ENCODE assay signal across 10 mouse cellular contexts in the genomic region with DNA sequence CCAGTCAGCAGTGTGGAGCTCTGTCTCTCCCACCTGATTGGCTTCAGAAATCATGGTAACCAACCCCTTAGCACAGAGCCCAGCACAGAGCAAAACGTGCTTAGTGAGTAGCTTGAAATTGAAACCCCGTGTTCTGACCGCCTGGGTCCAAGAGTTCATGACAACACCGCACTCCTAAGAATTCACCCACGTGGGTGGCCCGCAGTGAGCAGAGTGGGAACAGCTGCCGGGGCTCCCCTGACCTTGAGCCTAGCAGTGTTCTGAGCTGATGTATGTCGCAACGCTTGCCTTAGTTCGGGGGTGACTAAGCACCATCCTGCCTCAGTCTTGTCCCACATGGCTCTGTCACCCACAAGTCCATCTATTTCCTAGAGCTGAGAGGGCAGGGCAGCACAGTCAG. TPM values are rescaled to one million over a fixed set of nuclear protein-coding genes. Genes with fewer than 3 reads are reported as not detected.
DNase-seq lines count a peak whose midpoint lies in the region; ATAC-seq and TF ChIP-seq lines count a peak whose summit lies in the region.
"Had no signal": no experiment of that assay in that cellular context is flagged by ENCODE, and none has a peak within 500 bp of the region (broad histone marks: within the 10 kb centered on the region; RNA-seq: fewer than 3 reads in every experiment).

No protein-coding gene starts in this region.

- peak; percentile 11 for DNase-seq in ovary, postnatal 36 days (ENCODE audit: low spot score)
- no peak for DNase-seq in ovary, postnatal 10 days (ENCODE audit: low spot score)
- peak; percentile 80 for DNase-seq in lung, postnatal 0 days (ENCODE audit: low spot score)
- no peak for DNase-seq in cerebellum, adult 11-12 months
- DNase-seq in gastrocnemius, postnatal 4 days (ENCODE audit: low spot score in 2 of 2) = no peak
- no peak for DNase-seq in layer of hippocampus, adult 8-10 months (ENCODE audit: low spot score in 2 of 2)
- DNase-seq: cerebellum, adult 9-10 months; kidney, adult 8-10 months had no signal

- peak; percentile 12; the same call in 1 of the 2 replicates for ATAC-seq in intestine, embryonic 15.5 days
- ATAC-seq in lung, postnatal 0 days = peak; percentile 52

- no peak for TF ChIP-seq EP300 in lung, postnatal 0 days (IDR thresholded peaks at IDR 0.05)

- no peaks in the 10 kb centered on the region for H3K27me3 ChIP-seq in intestine, embryonic 15.5 days (replicated peaks)
- no peaks in the 10 kb centered on the region for H3K27me3 ChIP-seq in lung, postnatal 0 days (replicated peaks; ENCODE audit: insufficient read depth, low read length)
- H3K27me3 ChIP-seq: stomach, embryonic 15.5 days had no signal

- no peak for TF ChIP-seq CTCF in lung, postnatal 0 days (IDR thresholded peaks at IDR 0.05)

- H3K9ac ChIP-seq in intestine, embryonic 15.5 days = no peak overlapping the region
- H3K9ac ChIP-seq in lung, postnatal 0 days (replicated peaks; ENCODE audit: low read depth) = no peak overlapping the region
- H3K9ac ChIP-seq: stomach, embryonic 15.5 days had no signal

- peaks cover 11% of the 10 kb centered on the region; the same call in 1 of the 2 replicates for H3K4me1 ChIP-seq in intestine, embryonic 15.5 days (replicated peaks)
- H3K4me1 ChIP-seq in lung, postnatal 0 days (ENCODE audit: insufficient read depth, low read depth, low read length) = peaks cover 10% of the 10 kb centered on the region; the same call in 1 of the 2 replicates
- H3K4me1 ChIP-seq: stomach, embryonic 15.5 days had no signal

- H3K36me3 ChIP-seq in intestine, embryonic 15.5 days = no peaks in the 10 kb centered on the region
- H3K36me3 ChIP-seq in lung, postnatal 0 days (ENCODE audit: insufficient read depth, low read length) = no peaks in the 10 kb centered on the region
- H3K36me3 ChIP-seq: stomach, embryonic 15.5 days had no signal

- H3K4me3 ChIP-seq in intestine, embryonic 15.5 days (replicated peaks) = no peak overlapping the region
- H3K4me3 ChIP-seq in lung, postnatal 0 days (ENCODE audit: low read depth, low read length) = no peak overlapping the region
- H3K4me3 ChIP-seq: stomach, embryonic 15.5 days had no signal

- no peak overlapping the region; the same call in 1 of the 2 replicates for H3K27ac ChIP-seq in intestine, embryonic 15.5 days
- no peak overlapping the region for H3K27ac ChIP-seq in lung, postnatal 0 days (ENCODE audit: low read length)
- H3K27ac ChIP-seq: stomach, embryonic 15.5 days had no signal

- H3K9me3 ChIP-seq in intestine, embryonic 15.5 days = no peaks in the 10 kb centered on the region
- H3K9me3 ChIP-seq in lung, postnatal 0 days (ENCODE audit: low read length) = no peaks in the 10 kb centered on the region
- H3K9me3 ChIP-seq: stomach, embryonic 15.5 days had no signal

- 49% methylated on average over 10 of the region's 10 CpGs for WGBS in intestine, embryonic 15.5 days
- 51% methylated on average over 10 of the region's 10 CpGs for WGBS in lung, postnatal 0 days

- H3K4me2 ChIP-seq in intestine, embryonic 15.5 days (replicated peaks) = no peak overlapping the region; the same call in 1 of the 2 replicates
- no peak overlapping the region for H3K4me2 ChIP-seq in lung, postnatal 0 days (replicated peaks; ENCODE audit: low read depth, low read length)
- H3K4me2 ChIP-seq: stomach, embryonic 15.5 days had no signal

RNA-seq across cellular contexts. Expression of gene Aqp11, which starts 2.9 kb away (rescaled TPM):
- 52.1 and 57.2 TPM in 2 replicates for polyA plus RNA-seq in intestine, embryonic 15.5 days (2015; fragmentation: Nextera tagmentation; extraction: Ambion mirVana)
- polyA plus RNA-seq in lung, postnatal 0 days (2015; fragmentation: Nextera tagmentation; extraction: Ambion mirVana) = 4.2 TPM in 2 replicates
- total RNA-seq in gastrocnemius, postnatal 4 days (2021) = 1 to 10 TPM; 2.6 to 3.1 TPM
- total RNA-seq in layer of hippocampus, adult 8-10 months (2022) = 10 to 100 TPM; 31.3 to 38.5 (median 34.4) TPM

RNA-seq across cellular contexts. Expression of gene Clns1a, which starts 44.5 kb away (rescaled TPM):
- 155 and 161 TPM in 2 replicates for polyA plus RNA-seq in intestine, embryonic 15.5 days (2015; fragmentation: Nextera tagmentation; extraction: Ambion mirVana)
- 72.0 and 73.3 TPM in 2 replicates for polyA plus RNA-seq in lung, postnatal 0 days (2015; fragmentation: Nextera tagmentation; extraction: Ambion mirVana)
- total RNA-seq in gastrocnemius, postnatal 4 days (2021) = 10 to 100 TPM; 52.1 to 56.3 TPM
- 10 to 100 TPM; 80.7 to 94.0 (median 88.3) TPM for total RNA-seq in layer of hippocampus, adult 8-10 months (2022)

RNA-seq across cellular contexts. Expression of gene Pak1, which starts 47.4 kb away (rescaled TPM):
- polyA plus RNA-seq in intestine, embryonic 15.5 days (2015; fragmentation: Nextera tagmentation; extraction: Ambion mirVana) = 32.7 and 33.0 TPM in 2 replicates
- polyA plus RNA-seq in lung, postnatal 0 days (2015; fragmentation: Nextera tagmentation; extraction: Ambion mirVana) = 6.7 and 6.9 TPM in 2 replicates
- total RNA-seq in gastrocnemius, postnatal 4 days (2021) = 100 to 1,000 TPM; 123 to 124 TPM
- 100 to 1,000 TPM; 216 to 243 (median 233) TPM for total RNA-seq in layer of hippocampus, adult 8-10 months (2022)

Comparison
In these comparisons a context has a peak if more than half of its experiments do, and no peak if none do; other contexts are left out.
1. DNase-seq: peak in ovary, postnatal 36 days (single experiment) and lung, postnatal 0 days (single experiment); none in ovary, postnatal 10 days (single experiment), cerebellum, adult 11-12 months (single experiment), gastrocnemius, postnatal 4 days (0 of 2) and layer of hippocampus, adult 8-10 months (0 of 2).
2. RNA of gene Aqp11, which starts 2.9 kb away (total RNA-seq): 31.3 to 38.5 TPM in layer of hippocampus, adult 8-10 months; 2.6 to 3.1 TPM in gastrocnemius, postnatal 4 days; every median in the first group is over 4 times any median in the second.